Mouse (Mus musculus) limb, embryonic 14.5 days (tissue): ENCODE results near the gene 2410131K14Rik. TPM values are rescaled to one million over a fixed set of nuclear protein-coding genes. Genes with fewer than 3 reads are reported as not detected.

Experiments
- ATAC-seq: fragments of 200-750 bp; cut with Nextera tagmentation; 2 replicates; pipeline ENCODE4 v1.8.0; 2017; ENCODE audit warnings: low read depth, moderate number of reproducible peaks, moderate TSS enrichment; ENCODE audit not compliant: low FRiP score
- DNase-seq: peaks from one replicate; pipeline ENCODE4 v3.0.0-alpha.2; 2015; ENCODE audit warnings: low spot score
- H3K27ac ChIP-seq: fragments of 300-500 bp; sonication (generic); replicated peaks from 2 replicates; pipeline ENCODE4 v1.5.1; 2014; ENCODE audit warnings: low read depth, mild to moderate bottlenecking, low read length, moderate library complexity, mixed read lengths
- H3K27me3 ChIP-seq: fragments of 300-500 bp; sonication (generic); 2 replicates; pipeline ENCODE4 v1.6.1; 2014; ENCODE audit warnings: low read length, mixed read lengths; ENCODE audit not compliant: control insufficient read depth, insufficient read depth
- H3K36me3 ChIP-seq: fragments of 300-500 bp; sonication (generic); 2 replicates; pipeline ENCODE4 v1.6.1; 2014; ENCODE audit warnings: mild to moderate bottlenecking, low read length, moderate library complexity, mixed read lengths; ENCODE audit not compliant: control insufficient read depth, insufficient read depth
- H3K4me1 ChIP-seq: fragments of 300-500 bp; sonication (generic); 2 replicates; pipeline ENCODE4 v1.6.1; 2014; ENCODE audit warnings: antibody characterized with exemption, low read length, mixed read lengths; ENCODE audit not compliant: control insufficient read depth, insufficient read depth
- H3K4me2 ChIP-seq: fragments of 300-500 bp; sonication (generic); replicated peaks from 2 replicates; pipeline ENCODE4 v1.6.1; 2014; ENCODE audit warnings: low read depth, mild to moderate bottlenecking, low read length, moderate library complexity; ENCODE audit not compliant: severe bottlenecking
- H3K4me3 ChIP-seq: fragments of 300-500 bp; sonication (generic); replicated peaks from 2 replicates; pipeline ENCODE4 v1.5.1; 2014; ENCODE audit warnings: low read length
- H3K9ac ChIP-seq: fragments of 300-500 bp; sonication (generic); 2 replicates; pipeline ENCODE4 v1.6.1; 2014; ENCODE audit warnings: mild to moderate bottlenecking, low read depth, low read length, moderate library complexity; ENCODE audit not compliant: severe bottlenecking
- H3K9me3 ChIP-seq: fragments of 300-500 bp; sonication (generic); 2 replicates; pipeline ENCODE4 v1.6.1; 2016; ENCODE audit warnings: low read length; ENCODE audit not compliant: control insufficient read depth
- POLR2A ChIP-seq: fragments of 200-500 bp; IDR thresholded peaks from 2 replicates; pipeline ENCODE4 v1.8.0; 2012; ENCODE audit warnings: inconsistent platforms, mild to moderate bottlenecking, moderate library complexity, borderline replicate concordance; ENCODE audit not compliant: insufficient read depth, insufficient read length; ENCODE audit errors: extremely low read depth
- WGBS: fragments of 180-500 bp; shearing (Covaris S2); extraction: QIAGEN DNeasy Blood & Tissue Kit; methylation state at CpG from one replicate; pipeline ENCODE4 v1.1.7; 2014; 5-methylcytosine and 5-hydroxymethylcytosine counted together
- polyA plus RNA-seq, 2 experiments: library from polyadenylated mRNA; depleted of rRNA in 1 of 2; stranded (reverse) in 1 of 2; unstranded in 1 of 2; fragments of >200 nt; fragmentation: Nextera tagmentation in 1 of 2; extraction: Ambion mirVana in 1 of 2; gene quantifications; 2 replicates each; pipeline versions ENCODE4 v1.2.1 to v1.2.3; 2012 to 2014

2410131K14Rik gene
- polyA plus RNA-seq (2012; rRNA removed) (13.8 and 16.8 TPM in 2 replicates), polyA plus RNA-seq (2014; fragmentation: Nextera tagmentation; extraction: Ambion mirVana) (10.4 and 11.4 TPM in 2 replicates)

DNA sequence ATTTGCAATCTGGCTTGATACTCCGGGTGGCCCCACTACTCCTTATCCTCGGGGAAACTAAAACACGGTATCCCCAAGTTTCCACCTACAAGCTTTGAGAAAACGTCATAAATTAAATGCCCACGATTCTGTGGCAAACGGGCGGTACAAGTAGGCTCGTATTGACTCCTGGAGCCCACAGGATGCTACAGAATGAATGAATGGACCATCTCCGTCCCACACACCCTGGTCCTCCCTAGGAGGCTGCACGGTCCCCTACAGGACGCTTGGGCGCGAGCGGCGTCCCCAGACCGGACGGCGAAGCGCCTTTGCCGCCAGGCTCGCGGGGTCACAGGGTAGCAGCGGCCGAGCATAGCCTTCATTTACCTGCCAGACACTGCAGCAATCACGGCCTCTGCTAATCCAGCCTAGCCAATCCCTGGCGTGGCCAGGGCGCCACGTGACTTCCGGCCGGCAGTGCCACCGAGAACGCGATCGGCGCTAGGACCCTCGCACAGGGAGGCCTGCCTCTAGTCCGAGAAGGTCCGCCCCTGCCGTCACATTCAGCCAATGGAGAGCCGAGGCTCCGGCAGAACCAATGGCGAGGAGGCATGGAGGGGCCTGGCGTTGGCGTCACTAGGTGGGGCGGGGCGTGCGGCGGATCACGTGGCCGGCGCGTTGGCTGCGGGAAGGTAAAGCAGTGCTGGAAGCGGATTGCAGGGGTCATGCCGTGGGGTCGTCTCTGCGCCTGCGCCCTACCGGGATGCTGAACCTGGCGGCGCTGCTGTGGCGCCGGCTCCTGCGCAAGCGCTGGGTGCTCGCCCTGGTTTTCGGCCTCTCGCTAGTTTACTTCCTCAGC is at the start of gene 2410131K14Rik, which contains the start of gene Rnft2:
Gene 2410131K14Rik, plus strand, starts transcription at position 622 of the 838 bp plus-strand sequence.
Gene Rnft2, minus strand, starts transcription at position 511 of the 838 bp plus-strand sequence.
- no peaks in the 10 kb centered on the region for H3K27me3 ChIP-seq
- H3K9ac ChIP-seq, result peak within 1 kb of the TSS; percentile 70
- peak; percentile 99 for DNase-seq
- peak; percentile 100 for ATAC-seq
- H3K36me3 ChIP-seq, result peaks cover 20% of the 10 kb centered on the region
- 3% methylated on average over 67 of the region's 68 CpGs for WGBS
- H3K4me2 ChIP-seq, result peak within 1 kb of the TSS; percentile 86
- peak within 1 kb of the TSS; percentile 65 for H3K4me3 ChIP-seq
- H3K4me1 ChIP-seq, result peaks cover 16% of the 10 kb centered on the region
- H3K9me3 ChIP-seq, result no peaks in the 10 kb centered on the region
- peak; percentile 77; the same call in 1 of the 2 replicates for TF ChIP-seq POLR2A
- H3K27ac ChIP-seq, result peak within 1 kb of the TSS; percentile 67; the same call in 1 of the 2 replicates

DNA sequence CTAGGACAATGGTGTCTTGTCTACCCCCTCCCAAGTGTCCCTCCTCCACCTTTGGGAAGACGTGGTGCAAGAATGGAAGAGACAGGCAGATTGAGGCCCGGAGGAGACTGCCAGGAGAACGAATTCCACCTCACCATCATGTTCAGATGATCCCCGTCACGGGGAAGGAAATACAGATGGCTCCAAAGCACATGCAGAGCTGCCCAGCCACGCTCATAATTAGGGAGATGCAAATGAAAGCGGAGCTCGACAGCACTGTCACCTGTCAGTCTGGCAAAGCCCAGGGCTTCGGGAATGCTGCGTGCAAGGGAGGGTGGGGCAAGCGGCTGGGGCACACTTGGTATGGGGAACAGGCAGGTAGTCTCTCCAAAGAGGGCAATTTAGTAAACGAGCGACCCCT is 47.6 kb upstream of the 2410131K14Rik start:
- no peak for DNase-seq
- H3K27me3 ChIP-seq, result no peaks in the 10 kb centered on the region
- no peaks in the 10 kb centered on the region for H3K9me3 ChIP-seq
- H3K4me3 ChIP-seq, result no peak overlapping the region
- no peaks in the 10 kb centered on the region for H3K4me1 ChIP-seq
- H3K4me2 ChIP-seq, result no peak overlapping the region
- H3K27ac ChIP-seq, result no peak overlapping the region
- 70% methylated on average over 13 of the region's 13 CpGs for WGBS
- peaks cover 8% of the 10 kb centered on the region for H3K36me3 ChIP-seq
- ATAC-seq, result no peak
- no peak overlapping the region for H3K9ac ChIP-seq
- TF ChIP-seq POLR2A, result no peak

DNA sequence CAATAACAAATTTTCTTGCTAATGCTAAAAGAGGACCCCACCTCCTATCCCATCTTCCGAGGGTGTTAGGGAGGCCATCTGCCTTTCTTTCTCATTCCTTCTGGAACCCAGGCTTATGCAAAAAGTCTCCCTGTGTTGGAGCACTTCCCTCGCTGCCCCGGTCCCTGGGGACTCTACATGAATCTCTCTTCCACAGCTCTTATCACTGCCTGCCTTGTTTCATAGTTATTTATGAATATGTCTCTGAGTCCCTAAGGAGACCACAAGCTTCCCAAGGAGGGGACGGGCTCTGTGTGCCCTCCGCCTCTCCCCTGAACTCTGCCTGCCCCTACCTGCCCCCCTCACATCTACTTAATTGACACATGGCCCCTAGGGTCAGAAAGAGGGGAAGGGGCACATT is 45.4 kb upstream of the 2410131K14Rik start:
- 64% methylated on average over 5 of the region's 5 CpGs for WGBS
- DNase-seq, result no peak
- Histone ChIP-seq H3K9ac (no peak overlapping the region), H3K27ac (no peak overlapping the region), H3K4me1 (no peaks in the 10 kb centered on the region), H3K4me3 (no peak overlapping the region), H3K27me3 (no peaks in the 10 kb centered on the region), H3K4me2 (no peak overlapping the region), H3K36me3 (peaks cover 10% of the 10 kb centered on the region), H3K9me3 (no peaks in the 10 kb centered on the region)
- ATAC-seq, result no peak
- no peak for TF ChIP-seq POLR2A

DNA sequence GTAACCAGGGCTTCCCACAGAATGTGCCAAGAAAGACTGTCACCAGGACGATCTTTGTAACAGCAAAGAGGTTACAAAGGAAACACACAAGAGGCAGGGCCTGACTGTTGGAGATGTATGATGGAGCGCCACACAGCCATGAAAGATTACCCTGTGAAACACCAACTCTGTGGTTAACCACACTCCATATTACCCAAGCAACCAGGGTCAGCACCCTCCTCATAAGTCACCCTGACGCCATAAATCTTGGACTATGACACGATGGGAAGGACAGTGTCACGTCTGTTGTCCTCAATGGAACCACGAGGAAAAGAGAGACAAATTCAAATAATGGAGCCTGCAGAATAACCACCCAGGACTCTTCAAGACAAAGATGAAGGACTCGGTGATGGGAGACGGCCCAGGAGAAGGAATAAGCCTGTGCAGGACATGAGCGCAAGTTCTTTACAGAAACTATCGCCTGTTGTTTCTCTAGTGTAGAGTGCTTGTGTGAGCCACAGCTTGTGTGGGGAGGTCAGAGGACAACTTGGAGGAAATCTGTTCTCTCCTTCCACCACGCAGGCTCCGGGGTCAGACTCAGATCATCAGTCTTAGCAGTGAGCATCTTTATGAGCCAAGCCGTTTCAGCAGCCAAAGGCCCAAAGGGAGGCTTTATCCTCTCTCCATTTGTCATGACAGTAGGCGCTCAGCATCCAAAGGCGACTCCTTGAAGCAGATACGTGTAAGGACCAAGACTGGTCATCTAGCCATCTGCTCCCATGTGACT is 40.2 kb upstream of the 2410131K14Rik start:
- 60% methylated on average over 16 of the region's 16 CpGs for WGBS
- TF ChIP-seq POLR2A, result no peak
- no peak overlapping the region for H3K4me3 ChIP-seq
- ATAC-seq, result no peak
- no peaks in the 10 kb centered on the region for H3K9me3 ChIP-seq
- no peak overlapping the region for H3K27ac ChIP-seq
- H3K4me1 ChIP-seq, result no peaks in the 10 kb centered on the region
- H3K4me2 ChIP-seq, result no peak overlapping the region
- H3K36me3 ChIP-seq, result peaks cover 10% of the 10 kb centered on the region
- no peak for DNase-seq
- H3K27me3 ChIP-seq, result no peaks in the 10 kb centered on the region
- no peak overlapping the region for H3K9ac ChIP-seq

DNA sequence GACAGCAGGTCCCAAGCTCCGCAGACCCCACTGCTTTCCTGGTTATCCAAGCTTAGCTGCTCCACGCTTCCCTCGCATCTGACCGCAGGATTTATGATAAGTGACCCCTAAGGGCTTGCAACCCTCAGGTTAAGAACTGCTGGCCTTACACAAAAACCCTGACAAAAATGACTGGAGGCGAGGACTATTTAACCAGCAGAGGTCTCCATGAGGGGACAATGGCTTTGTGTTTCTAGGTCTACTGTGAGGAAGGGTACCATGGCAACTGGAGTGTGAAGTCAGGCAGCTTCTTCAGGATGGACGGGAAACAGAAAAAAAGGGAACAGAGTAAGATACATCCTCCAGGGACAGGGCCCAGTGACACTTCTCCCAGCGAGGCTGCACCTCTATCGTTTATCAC is 39.2 kb upstream of the 2410131K14Rik start:
- TF ChIP-seq POLR2A, result no peak
- no peak overlapping the region for H3K4me2 ChIP-seq
- no peaks in the 10 kb centered on the region for H3K4me1 ChIP-seq
- 81% methylated on average over 8 of the region's 8 CpGs for WGBS
- no peaks in the 10 kb centered on the region for H3K27me3 ChIP-seq
- no peak overlapping the region for H3K9ac ChIP-seq
- no peak for ATAC-seq
- no peak for DNase-seq
- H3K36me3 ChIP-seq, result peaks cover 10% of the 10 kb centered on the region
- H3K27ac ChIP-seq, result no peak overlapping the region
- no peaks in the 10 kb centered on the region for H3K9me3 ChIP-seq
- H3K4me3 ChIP-seq, result no peak overlapping the region
